Mouse (Mus musculus) CH12.LX (cell line): ENCODE measurements at regions not wholly inside any gene's neighbourhood (a gene's known extent, or its start where the extent isn't known, plus 50 kb on each side); places are given as distances from the start of the nearest gene placed in this dataset.

ENCODE experiments used
- DNase-seq: peaks from one replicate; pipeline ENCODE4 v3.0.0-alpha.2; 2013; ENCODE audit errors: extremely low read depth
- H3K27ac ChIP-seq: 2 replicates; pipeline ENCODE4 v1.5.1; 2012; ENCODE audit warnings: low read depth, mild to moderate bottlenecking, control low read depth, moderate library complexity; ENCODE audit not compliant: insufficient read depth
- H3K27me3 ChIP-seq: replicated peaks from 2 replicates; pipeline ENCODE3; 2012; ENCODE audit warnings: inconsistent platforms
- H3K36me3 ChIP-seq, 2 experiments: replicated peaks in 1 of 2; 2 replicates each; pipeline versions ENCODE3 to v1.6.1; 2012; ENCODE audit warnings: inconsistent platforms in 1 of 2, low read length in 1 of 2, mild to moderate bottlenecking in 1 of 2, mixed read lengths in 1 of 2, moderate library complexity in 1 of 2; ENCODE audit not compliant: control insufficient read depth in 1 of 2, insufficient read depth in 1 of 2
- H3K4me1 ChIP-seq, 2 experiments: 2 replicates each; pipeline ENCODE4 v1.6.1; 2012; ENCODE audit warnings: inconsistent platforms in 1 of 2, moderate library complexity in 1 of 2; ENCODE audit not compliant: insufficient read depth in 2 of 2, control insufficient read depth in 1 of 2
- H3K4me2 ChIP-seq: 2 replicates; pipeline ENCODE4 v1.6.1; 2012; ENCODE audit warnings: low read depth, mild to moderate bottlenecking, control low read depth; ENCODE audit not compliant: poor library complexity, insufficient read depth, severe bottlenecking
- H3K4me3 ChIP-seq, 3 experiments: fragments of 150-350 bp in 1 of 3; sonication (generic) in 1 of 3; replicated peaks in 1 of 3; 2 replicates each; pipeline versions ENCODE3 to v1.5.1; 2011 to 2012; ENCODE audit warnings: low read depth in 2 of 3, low read length in 2 of 3, mild to moderate bottlenecking in 2 of 3, moderate library complexity in 2 of 3, control low read depth in 1 of 3, improper control_type of control experiment in 1 of 3, inconsistent platforms in 1 of 3, mixed read lengths in 1 of 3; ENCODE audit not compliant: poor library complexity in 1 of 3
- H3K79me2 ChIP-seq: replicated peaks from 2 replicates; pipeline ENCODE4 v1.6.1; 2012; ENCODE audit warnings: mild to moderate bottlenecking, moderate library complexity; ENCODE audit not compliant: control insufficient read depth, poor library complexity, insufficient read depth, severe bottlenecking; ENCODE audit errors: extremely low read depth
- H3K9ac ChIP-seq: 2 replicates; pipeline ENCODE4 v1.6.1; 2012; ENCODE audit warnings: low read depth, mild to moderate bottlenecking, control low read depth, moderate library complexity; ENCODE audit not compliant: insufficient read depth
- H3K9me3 ChIP-seq: replicated peaks from 2 replicates; pipeline ENCODE3; 2012; ENCODE audit warnings: low read length, inconsistent platforms, mixed read lengths
- CHD1 ChIP-seq: IDR thresholded peaks from 2 replicates; pipeline ENCODE4 v1.6.1; 2012; ENCODE audit warnings: low read depth, low read length, improper control_type of control experiment, inconsistent platforms
- CHD2 ChIP-seq: IDR thresholded peaks from 2 replicates; pipeline ENCODE4 v1.6.1; 2011; ENCODE audit warnings: low read length, improper control_type of control experiment
- CTCF ChIP-seq, 2 experiments: IDR thresholded peaks in 1 of 2; conservative IDR thresholded peaks in 1 of 2; 2 replicates each; pipeline ENCODE4 v1.5.1; 2011 to 2012; ENCODE audit warnings: low read depth in 2 of 2, low read length in 2 of 2, improper control_type of control experiment in 1 of 2, inconsistent platforms in 1 of 2, mild to moderate bottlenecking in 1 of 2, moderate library complexity in 1 of 2
- E2F4 ChIP-seq: IDR thresholded peaks from 2 replicates; pipeline ENCODE4 v1.6.1; 2011; ENCODE audit warnings: low read depth, low read length, improper control_type of control experiment; ENCODE audit not compliant: insufficient replicate concordance
- EP300 ChIP-seq: IDR thresholded peaks from 2 replicates; pipeline ENCODE4 v1.6.1; 2011; ENCODE audit warnings: low read length, improper control_type of control experiment
- ETS1 ChIP-seq: conservative IDR thresholded peaks from 2 replicates; pipeline ENCODE4 v1.6.1; 2012; ENCODE audit warnings: low read depth, mild to moderate bottlenecking, inconsistent platforms, low read length, improper control_type of control experiment, moderate library complexity
- HCFC1 ChIP-seq: IDR thresholded peaks from 2 replicates; pipeline ENCODE4 v1.6.1; 2012; ENCODE audit warnings: low read depth, mild to moderate bottlenecking, inconsistent platforms, low read length, improper control_type of control experiment
- JUND ChIP-seq: conservative IDR thresholded peaks from 2 replicates; pipeline ENCODE4 v1.6.1; 2011; ENCODE audit warnings: low read depth, low read length, improper control_type of control experiment
- KAT2A ChIP-seq: IDR thresholded peaks from 2 replicates; pipeline ENCODE4 v1.6.1; 2012; ENCODE audit warnings: low read length, improper control_type of control experiment, inconsistent platforms; ENCODE audit not compliant: insufficient replicate concordance
- MAX ChIP-seq: IDR thresholded peaks from 2 replicates; pipeline ENCODE4 v1.6.1; 2011; ENCODE audit warnings: low read length, improper control_type of control experiment
- MEF2A ChIP-seq: IDR thresholded peaks from 2 replicates; pipeline ENCODE4 v1.6.1; 2014; ENCODE audit warnings: low read depth, mild to moderate bottlenecking, inconsistent platforms, low read length, improper control_type of control experiment, borderline replicate concordance
- NRF1 ChIP-seq: IDR thresholded peaks from 2 replicates; pipeline ENCODE4 v1.6.1; 2014; ENCODE audit warnings: low read depth, mild to moderate bottlenecking, inconsistent platforms, low read length, improper control_type of control experiment, moderate library complexity
- RAD21 ChIP-seq: IDR thresholded peaks from 2 replicates; pipeline ENCODE4 v1.6.1; 2011; ENCODE audit warnings: low read depth, mild to moderate bottlenecking, low read length, improper control_type of control experiment, moderate library complexity
- SIN3A ChIP-seq: IDR thresholded peaks from 2 replicates; pipeline ENCODE4 v1.6.1; 2012; ENCODE audit warnings: low read length, improper control_type of control experiment, inconsistent platforms
- SMC3 ChIP-seq: IDR thresholded peaks from 2 replicates; pipeline ENCODE4 v1.6.1; 2011; ENCODE audit warnings: low read depth, low read length, improper control_type of control experiment
- TBP ChIP-seq: conservative IDR thresholded peaks from 2 replicates; pipeline ENCODE4 v1.6.1; 2011; ENCODE audit warnings: low read depth, low read length, improper control_type of control experiment
- TCF12 ChIP-seq: IDR thresholded peaks from 2 replicates; pipeline ENCODE4 v1.6.1; 2014; ENCODE audit warnings: low read depth, mild to moderate bottlenecking, inconsistent platforms, low read length, improper control_type of control experiment
- USF1 ChIP-seq: IDR thresholded peaks from 2 replicates; pipeline ENCODE4 v1.6.1; 2014; ENCODE audit warnings: low read depth, mild to moderate bottlenecking, inconsistent platforms, low read length, improper control_type of control experiment
- USF2 ChIP-seq: conservative IDR thresholded peaks from 2 replicates; pipeline ENCODE4 v1.6.1; 2011; ENCODE audit warnings: low read depth, low read length, improper control_type of control experiment
- ZMIZ1 ChIP-seq: IDR thresholded peaks from 2 replicates; pipeline ENCODE4 v1.6.1; 2012; ENCODE audit warnings: low read depth, mild to moderate bottlenecking, inconsistent platforms, low read length, improper control_type of control experiment
- ZNF384 ChIP-seq: IDR thresholded peaks from 2 replicates; pipeline ENCODE4 v1.6.1; 2012; ENCODE audit warnings: low read depth, low read length, improper control_type of control experiment, inconsistent platforms
- dilution Hi-C: fragments of 300-500 bp; cut with MboI; formaldehyde crosslinking; loops from 2 replicates; pipeline ENCODE4 v1.14.3; 2020; ENCODE audit warnings: low sequenced_read_pairs; ENCODE audit not compliant: extremely low pct_unique_long_range_greater_than_20kb, extremely low pct_ligation_motif_present
- in situ Hi-C: fragments of 300-500 bp; cut with MboI; formaldehyde crosslinking; loops from 3 replicates; pipeline ENCODE4 v1.14.3; 2019; ENCODE audit warnings: low sequenced_read_pairs, low pct_ligation_motif_present, low pct_unique_long_range_greater_than_20kb, mixed read lengths

GRCm38 (mm10) chr8:116177946-116178345 lies 326.8 kb upstream of the Dynlrb2 start:
- Histone ChIP-seq H3K4me3 (no peak overlapping the region), H3K79me2 (no peaks in the 10 kb centered on the region), H3K4me2 (no peak overlapping the region), H3K4me1 (no peaks in the 10 kb centered on the region), H3K27me3 (peaks cover 66% of the 10 kb centered on the region), H3K36me3 (no peaks in the 10 kb centered on the region), H3K27ac (no peak overlapping the region), H3K9me3 (no peaks in the 10 kb centered on the region), H3K9ac (no peak overlapping the region)
- DNase-seq = no peak
- TF ChIP-seq TBP = no peak
- no peak for TF ChIP-seq MEF2A
- no peak for TF ChIP-seq ETS1
- TF ChIP-seq RAD21 = no peak
- TF ChIP-seq EP300 = no peak
- TF ChIP-seq E2F4 = no peak
- TF ChIP-seq KAT2A = no peak
- TF ChIP-seq NRF1 = no peak
- TF ChIP-seq JUND = no peak
- no peak for TF ChIP-seq MAX
- TF ChIP-seq USF1 = no peak
- TF ChIP-seq SMC3 = no peak
- no peak for TF ChIP-seq HCFC1
- TF ChIP-seq ZNF384 = no peak
- no peak for TF ChIP-seq CHD2
- no peak for TF ChIP-seq CHD1
- TF ChIP-seq TCF12 = no peak
- no peak for TF ChIP-seq ZMIZ1
- no peak for TF ChIP-seq CTCF (conservative IDR thresholded peaks at IDR 0.05 in 1 of 2, IDR thresholded peaks at IDR 0.05 in 1 of 2; ENCODE audit: low read depth in 2 of 2, low read length in 2 of 2)
- in situ Hi-C loops (no loop called here), dilution Hi-C loops (no loop called here)

DNA sequence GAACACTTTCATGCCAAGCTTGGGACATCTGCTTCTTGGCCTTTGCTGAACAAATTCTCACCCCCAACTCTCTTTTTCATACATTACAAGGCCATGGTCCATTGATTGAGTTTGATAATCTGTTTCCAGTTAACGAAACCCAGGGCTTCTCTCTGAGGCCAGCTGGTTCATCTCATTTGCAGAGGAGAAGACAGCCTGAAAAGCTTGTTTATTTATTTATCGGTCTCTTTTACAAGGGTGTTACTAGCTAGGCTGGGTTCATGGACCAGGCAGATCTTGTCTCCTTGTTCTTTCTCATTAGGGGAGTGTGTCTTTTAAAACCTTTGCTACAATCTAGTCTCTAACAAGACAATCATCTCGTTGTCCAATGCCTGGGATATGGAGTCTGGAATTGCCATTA lies 329.9 kb upstream of the Dynlrb2 start:
- Histone ChIP-seq H3K27me3 (peaks cover 63% of the 10 kb centered on the region), H3K9me3 (no peaks in the 10 kb centered on the region), H3K36me3 (no peaks in the 10 kb centered on the region), H3K27ac (no peak overlapping the region), H3K9ac (no peak overlapping the region), H3K4me1 (no peaks in the 10 kb centered on the region), H3K4me2 (no peak overlapping the region), H3K4me3 (no peak overlapping the region), H3K79me2 (no peaks in the 10 kb centered on the region)
- dilution Hi-C loops = no loop called here
- TF ChIP-seq NRF1 = no peak
- no peak for TF ChIP-seq USF2
- TF ChIP-seq TCF12 = no peak
- TF ChIP-seq SIN3A = no peak
- DNase-seq = no peak
- in situ Hi-C loops = no loop called here
